Mouse (Mus musculus): ENCODE results near the gene Apobec3.

The Apobec3 gene

GRCm38 (mm10) chr15:79891436-79892212, at the start of gene Apobec3:
Gene Apobec3, plus strand, starts transcription at chr15:79891659.
- DNase-seq (ENCODE audit: low spot score in 2 of 2), result peak in 1 of 2 experiments; percentile 41

DNA sequence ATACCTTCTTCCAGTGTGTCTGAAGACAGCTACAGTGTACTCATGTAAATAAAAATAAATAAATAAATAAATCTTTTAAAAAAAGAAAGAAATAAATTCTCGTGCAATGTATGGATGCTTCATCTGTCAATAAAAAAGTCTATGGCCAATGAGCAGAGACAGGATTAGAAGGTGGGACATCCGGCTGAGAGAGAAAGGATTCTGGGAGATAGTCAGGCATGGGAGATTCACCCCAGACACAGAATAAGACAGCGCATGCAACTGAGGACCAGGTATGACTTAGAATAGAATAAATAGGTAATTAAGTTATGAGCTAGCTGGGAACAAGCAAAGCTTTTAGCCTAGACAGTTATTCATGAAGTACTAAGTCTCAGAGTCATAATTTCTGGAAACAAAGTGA, 48.5 kb upstream of the Apobec3 start:
- no peak for DNase-seq (ENCODE audit: low spot score in 2 of 2)

- DNase-seq (ENCODE audit: low spot score in 2 of 2), result no peak
Observed at GRCm38 (mm10) chr15:79845986-79846385, 45.5 kb upstream of the Apobec3 start.

DNA sequence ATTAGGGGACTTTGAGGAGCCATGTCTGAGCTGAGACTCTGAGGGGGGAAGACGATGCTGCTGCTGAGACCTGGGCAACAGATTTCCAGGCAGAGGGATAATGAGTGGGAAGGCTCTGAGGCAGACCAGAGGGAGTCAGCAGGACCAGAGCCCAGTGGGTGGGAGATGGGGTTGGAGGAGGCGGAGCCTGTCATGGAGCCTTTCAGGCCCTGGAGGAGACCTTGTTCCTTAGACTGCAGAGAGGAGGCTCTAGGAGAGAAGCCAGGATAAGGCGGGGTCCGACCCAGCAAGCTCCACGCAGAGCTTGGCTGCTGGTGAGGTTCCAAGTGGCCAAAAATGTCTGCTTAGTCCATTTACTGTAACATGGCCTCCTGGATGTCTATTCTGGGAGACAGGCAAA, 44.4 kb upstream of the Apobec3 start:
- peak; percentile 28 to 31 for DNase-seq (ENCODE audit: low spot score in 2 of 2)

DNA sequence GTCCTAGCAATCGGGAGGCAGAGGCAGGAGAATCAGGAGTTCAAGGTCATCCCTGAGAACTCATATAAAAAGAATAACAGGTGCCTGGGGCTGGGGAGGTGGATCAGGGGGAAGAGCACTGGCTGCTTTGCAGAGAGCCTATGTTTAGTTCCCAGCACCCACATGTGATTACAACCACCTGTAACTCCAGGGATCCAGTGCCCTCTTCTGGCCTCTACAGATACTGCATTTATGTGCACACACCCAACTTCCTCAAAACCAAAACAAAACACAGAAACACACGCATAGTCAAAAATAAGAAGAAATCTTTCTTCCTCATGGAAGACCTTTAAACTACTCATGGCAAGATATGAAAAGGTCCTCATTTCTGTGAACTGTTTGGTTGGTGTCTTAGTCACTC, 41.3 kb upstream of the Apobec3 start:
- no peak for DNase-seq (ENCODE audit: low spot score in 2 of 2)

- DNase-seq (ENCODE audit: low spot score in 2 of 2), result no peak
Observed at GRCm38 (mm10) chr15:79858979-79859378, 32.5 kb upstream of the Apobec3 start.

DNA sequence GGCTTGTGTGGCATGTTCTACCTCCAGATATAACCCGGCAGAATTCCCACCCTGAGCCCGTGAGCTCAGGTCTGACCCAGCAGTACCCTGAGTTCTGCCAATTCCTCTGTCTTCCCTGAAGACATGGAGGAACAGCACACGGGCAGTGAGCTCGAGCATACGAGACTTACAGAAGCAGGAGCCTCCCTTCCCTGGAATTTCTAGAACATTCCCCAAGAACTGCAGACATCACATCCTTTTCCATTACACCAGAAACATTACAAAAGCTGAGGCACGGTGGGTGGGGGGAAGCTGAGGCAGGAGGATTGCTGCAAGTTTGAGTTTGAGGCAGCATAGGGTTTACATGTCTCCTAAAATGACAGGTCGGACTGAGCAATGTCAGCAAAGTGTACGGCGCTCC, 31.6 kb upstream of the Apobec3 start:
- no peak for DNase-seq (ENCODE audit: low spot score in 2 of 2)

DNA sequence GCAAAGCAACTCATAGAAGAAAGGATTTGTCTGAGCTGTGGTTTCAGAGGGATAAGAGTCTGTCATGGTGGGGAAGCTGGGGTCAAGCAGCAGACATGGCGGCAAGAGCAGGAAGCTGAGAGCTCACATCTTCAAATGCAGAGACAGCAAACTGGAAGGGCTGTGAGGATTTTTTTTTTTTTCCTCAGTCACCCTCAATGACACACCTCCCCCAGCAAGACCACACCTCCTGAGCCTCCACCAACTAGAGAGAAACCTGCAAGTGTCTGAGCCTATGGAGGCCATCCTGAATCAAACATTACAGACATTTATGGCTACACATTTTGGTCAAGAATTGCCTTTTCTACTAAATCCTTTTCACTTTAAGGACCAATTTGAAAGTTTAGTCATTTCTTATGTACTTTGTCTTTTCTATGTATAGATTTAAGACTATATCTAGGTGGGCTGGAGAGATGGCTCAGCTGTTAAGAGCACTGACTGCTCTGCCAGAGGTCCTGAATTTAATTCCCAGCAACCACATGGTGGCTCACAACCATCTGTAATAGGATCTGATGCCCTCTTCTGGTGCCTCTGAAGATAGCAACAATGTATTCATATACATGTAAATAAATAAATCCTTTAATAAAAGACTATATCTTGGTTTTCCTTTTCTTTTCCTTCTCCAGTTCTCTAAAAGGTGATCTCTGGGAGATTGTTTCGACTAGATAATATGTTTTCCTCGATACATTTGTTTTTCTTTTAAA, 24.0 kb upstream of the Apobec3 start:
- no peak for DNase-seq (ENCODE audit: low spot score in 2 of 2)

- DNase-seq (ENCODE audit: low spot score in 2 of 2), result no peak
Observed at GRCm38 (mm10) chr15:79873545-79873944, 17.9 kb upstream of the Apobec3 start.

DNA sequence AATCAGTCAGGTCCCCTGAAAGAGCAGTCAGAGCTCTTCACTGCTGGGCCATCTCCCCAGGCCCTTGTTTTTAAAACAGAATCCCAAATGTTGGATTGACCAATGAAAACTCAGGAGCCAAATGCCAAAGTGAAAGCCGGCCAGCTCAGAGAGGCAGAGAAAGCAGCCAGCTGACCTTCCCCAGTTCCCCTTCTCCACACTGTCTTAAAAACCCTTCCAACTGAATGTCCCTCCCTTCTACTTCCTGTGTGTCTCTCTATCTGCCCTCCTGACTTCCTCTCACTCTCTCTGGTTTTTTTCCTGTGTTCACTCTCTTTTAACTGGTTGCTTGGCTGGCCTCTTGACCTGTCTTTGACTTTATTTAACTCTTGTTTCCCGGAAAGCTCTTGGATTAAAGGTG, 17.5 kb upstream of the Apobec3 start:
- no peak for DNase-seq (ENCODE audit: low spot score in 2 of 2)

DNA sequence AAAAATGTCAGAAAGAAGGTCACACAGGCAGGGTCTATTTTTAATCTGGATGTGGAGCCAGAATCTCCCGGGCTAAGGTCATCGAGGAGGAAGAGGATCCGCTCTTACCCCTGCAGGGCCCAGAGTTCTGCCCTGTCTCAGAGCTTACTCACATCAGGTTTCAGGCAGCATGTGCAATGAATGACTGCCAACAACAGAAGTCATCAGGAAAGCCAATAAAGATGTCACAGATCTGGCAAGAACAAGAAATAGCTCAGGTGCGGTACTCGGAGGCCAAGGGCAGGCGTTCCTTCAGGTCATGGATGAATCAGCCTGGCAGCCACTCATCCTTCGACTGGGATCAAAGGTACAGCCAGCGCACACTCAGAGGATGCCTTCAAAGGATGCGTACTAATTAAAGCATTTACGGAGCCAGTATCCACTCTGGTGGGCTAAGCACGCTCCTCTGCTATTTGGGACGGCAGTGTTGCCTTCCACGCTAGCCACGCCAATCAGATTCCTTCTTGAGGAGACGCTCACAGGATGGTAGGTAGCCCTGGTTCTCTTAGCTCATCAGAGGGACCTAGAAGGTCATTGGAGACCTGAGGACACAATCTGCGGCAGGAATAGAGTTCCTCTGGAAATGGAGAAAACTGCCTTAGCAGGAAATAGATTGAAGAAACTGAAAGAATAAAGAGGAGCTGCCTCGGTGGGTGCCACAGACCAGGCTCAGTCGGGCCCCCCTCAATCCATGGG, 16.0 kb upstream of the Apobec3 start:
- no peak for DNase-seq (ENCODE audit: low spot score in 2 of 2)

DNA sequence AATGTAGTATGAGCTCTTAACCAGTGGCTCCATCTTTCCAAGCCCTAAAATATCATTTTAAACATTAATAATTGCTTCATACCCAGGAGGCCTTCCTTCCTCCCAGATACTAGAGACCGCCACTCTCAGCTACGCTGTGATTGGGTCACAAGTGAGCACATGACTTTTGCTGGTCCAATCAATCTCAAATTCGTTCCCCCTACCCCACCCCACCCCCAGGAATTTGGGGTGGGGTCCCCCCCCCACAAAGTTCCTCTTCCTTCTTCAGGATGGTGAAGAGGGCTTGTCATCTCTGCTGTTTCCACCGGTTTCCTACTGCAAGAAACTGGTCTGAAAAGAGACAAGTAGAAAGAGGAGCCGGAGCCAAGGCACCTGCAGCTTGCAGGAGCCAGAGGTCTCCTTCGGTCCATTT, 12.7 kb upstream of the Apobec3 start:
- no peak for DNase-seq (ENCODE audit: low spot score in 2 of 2)

- peak; percentile 52 to 63 for DNase-seq (ENCODE audit: low spot score in 2 of 2)
Observed at GRCm38 (mm10) chr15:79879319-79879718, 12.1 kb upstream of the Apobec3 start.

GRCm38 (mm10) chr15:79880477-79880876, 11.0 kb upstream of the Apobec3 start:
- DNase-seq (ENCODE audit: low spot score in 2 of 2), result no peak

- DNase-seq (ENCODE audit: low spot score in 2 of 2), result peak; percentile 57 to 73
Observed at GRCm38 (mm10) chr15:79882623-79883267, 8.7 kb upstream of the Apobec3 start.

- peak; percentile 91 to 93 for DNase-seq (ENCODE audit: low spot score in 2 of 2)
Observed at GRCm38 (mm10) chr15:79883352-79883822, 8.1 kb upstream of the Apobec3 start.

DNA sequence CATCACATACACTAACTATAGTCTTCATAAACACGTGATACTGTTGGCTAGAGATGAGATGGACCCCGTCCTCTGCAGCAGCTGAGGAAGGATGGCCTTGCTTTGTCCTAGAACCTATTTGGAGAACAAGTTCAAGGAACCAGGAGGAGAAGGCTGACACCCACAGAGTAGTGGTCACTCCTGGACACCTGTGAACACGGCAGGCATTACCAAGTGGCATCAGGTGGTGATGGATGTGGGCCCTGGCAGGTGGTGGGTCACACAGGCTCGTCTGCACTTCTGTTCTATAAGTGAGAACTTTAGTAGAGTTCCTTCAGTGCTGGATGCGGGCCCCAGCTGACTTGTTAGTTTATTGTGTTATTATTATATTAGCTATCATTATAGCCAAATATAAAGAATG, 6.6 kb upstream of the Apobec3 start:
- no peak for DNase-seq (ENCODE audit: low spot score in 2 of 2)

- peak in 1 of 2 experiments; percentile 45 for DNase-seq (ENCODE audit: low spot score in 2 of 2)
Observed at GRCm38 (mm10) chr15:79892213-79892541, 718 bp downstream of the Apobec3 start.

DNA sequence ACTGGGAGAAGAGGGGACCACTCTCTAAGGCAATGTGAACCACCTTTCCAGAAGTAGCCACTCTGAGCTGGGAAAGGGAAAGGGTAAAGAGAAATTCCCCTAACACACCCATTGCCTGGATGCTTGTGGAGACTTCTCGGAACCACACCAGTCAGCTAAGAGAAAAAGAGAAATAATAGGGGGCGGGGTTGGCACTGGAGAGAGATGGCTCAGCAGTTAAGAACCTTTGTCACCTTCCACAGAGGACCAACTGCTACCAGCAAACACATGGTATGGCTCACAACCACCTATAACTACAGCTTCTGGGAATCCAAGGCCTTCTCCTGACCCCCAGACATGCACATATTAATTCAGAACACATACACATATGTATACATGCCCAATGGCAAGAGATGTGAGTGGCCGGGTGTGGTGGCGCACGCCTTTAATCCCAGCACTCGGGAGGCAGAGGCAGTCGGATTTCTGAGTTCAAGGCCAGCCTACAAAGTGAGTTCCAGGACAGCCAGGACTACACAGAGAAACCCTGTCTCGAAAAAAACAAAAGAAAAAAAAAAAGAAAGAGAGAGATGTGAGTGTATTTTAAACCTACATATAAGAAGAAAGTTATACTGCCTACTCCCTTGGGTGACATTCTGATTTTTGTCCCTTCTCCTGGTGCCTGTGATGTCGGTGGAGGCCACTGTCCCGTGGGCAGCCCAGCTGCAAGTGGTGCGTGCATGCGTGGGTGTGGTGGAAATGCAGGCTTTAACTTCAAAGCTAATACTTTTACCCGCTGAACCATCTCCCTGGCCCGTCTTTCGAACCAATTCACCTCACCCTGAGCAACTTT, 1.8 kb downstream of the Apobec3 start:
- DNase-seq (ENCODE audit: low spot score in 2 of 2), result no peak

DNA sequence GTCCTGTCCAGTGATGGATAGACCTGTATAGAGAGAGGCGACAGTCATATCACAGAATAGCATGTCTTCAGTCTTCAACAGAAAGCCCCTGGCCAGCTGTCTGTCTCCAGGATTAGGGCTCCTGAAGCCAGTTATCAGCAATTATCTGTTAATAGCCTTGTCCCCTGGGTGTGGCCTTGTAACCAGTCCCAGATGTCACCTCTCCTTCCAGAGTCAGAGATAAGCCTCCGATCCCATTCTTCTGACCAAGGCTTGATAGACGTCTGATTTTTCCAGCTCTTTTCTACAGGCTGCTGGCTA, 2.3 kb downstream of the Apobec3 start:
- DNase-seq (ENCODE audit: low spot score in 2 of 2), result no peak

GRCm38 (mm10) chr15:79894343-79894742, 2.9 kb downstream of the Apobec3 start:
- no peak for DNase-seq (ENCODE audit: low spot score in 2 of 2)

Data from frontal cortex, postnatal 10 days (tissue).